Mouse (Mus musculus) left cerebral cortex, postnatal 25 days (tissue): ENCODE measurements around the gene Nat8f4. TPM values are rescaled to one million over a fixed set of nuclear protein-coding genes. Genes with fewer than 3 reads are reported as not detected.
"Not testable (repeated sequence)": the region's sequence is repeated elsewhere in the genome, so short reads cannot be mapped to it uniquely, and the experiment has no call there.

ENCODE experiments used
- DNase-seq, 2 experiments: peaks; one replicate each; pipeline ENCODE4 v3.0.0; 2022; ENCODE audit warnings: low spot score in 2 of 2, mixed read lengths in 1 of 2
- intact Hi-C: fragments of 180-260 bp; cut with DNase I; formaldehyde crosslinking; loops from one replicate; pipeline ENCODE4 v1.15.1; 2025
- total RNA-seq, 2 experiments: library from RNA; stranded (reverse); gene quantifications; 2 replicates each; pipeline ENCODE4 v1.2.3; 2021

Nat8f4 gene
- total RNA-seq, result 1 to 10 TPM; 6.5 TPM

DNA sequence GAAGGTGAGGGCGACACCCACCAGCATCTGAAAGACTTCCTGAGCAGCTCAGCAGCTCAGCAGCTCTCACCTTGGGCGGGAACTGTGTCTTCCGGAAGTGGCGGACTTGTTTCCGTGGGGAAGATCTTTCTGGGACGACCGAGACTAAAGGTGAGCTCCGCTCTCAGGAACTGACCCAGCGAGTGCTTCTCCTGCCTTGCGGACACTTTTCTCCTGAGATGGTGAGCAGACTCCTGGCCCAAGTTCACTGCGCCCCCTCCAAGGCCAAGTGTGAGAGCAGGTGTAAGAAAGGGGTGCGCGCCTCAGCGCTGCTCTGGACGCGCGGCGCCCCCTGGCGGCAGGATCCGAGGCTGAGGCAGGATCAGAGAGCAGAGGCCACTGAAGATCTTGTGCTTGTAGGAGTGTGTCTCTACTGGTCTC is at the start of gene Nat8f4:
Nat8f4 (minus strand) TSS at position 243 of the 420 bp plus-strand sequence.
- intact Hi-C loops, result loop anchor here (2.0 kb wide), 1 partner anchor 66 kb away; no protein-coding TSS in a partner anchor
- peak; percentile 81 to 84 for DNase-seq

DNA sequence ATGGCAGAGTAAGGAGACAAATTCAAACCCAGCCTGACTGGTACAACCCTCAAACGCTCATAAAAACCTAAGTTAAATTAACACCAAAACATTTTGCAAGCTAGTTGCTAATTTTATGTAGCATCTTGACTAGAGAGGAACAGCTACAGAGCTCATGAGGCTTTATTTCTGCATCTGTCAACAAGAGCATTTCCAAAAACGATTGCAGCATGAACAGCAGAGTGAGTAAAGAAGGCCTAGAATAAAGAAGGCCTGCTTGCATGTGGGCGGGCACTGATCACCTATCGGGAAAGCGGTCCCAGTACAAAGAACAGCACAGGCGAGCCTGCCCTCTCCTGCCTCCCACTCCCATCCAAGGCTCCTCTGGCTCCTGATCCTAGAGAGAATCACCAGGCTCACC is 43.9 kb upstream of the Nat8f4 start:
- intact Hi-C loops, result no loop called here
- DNase-seq, result peak in 1 of 2 experiments; percentile 22

DNA sequence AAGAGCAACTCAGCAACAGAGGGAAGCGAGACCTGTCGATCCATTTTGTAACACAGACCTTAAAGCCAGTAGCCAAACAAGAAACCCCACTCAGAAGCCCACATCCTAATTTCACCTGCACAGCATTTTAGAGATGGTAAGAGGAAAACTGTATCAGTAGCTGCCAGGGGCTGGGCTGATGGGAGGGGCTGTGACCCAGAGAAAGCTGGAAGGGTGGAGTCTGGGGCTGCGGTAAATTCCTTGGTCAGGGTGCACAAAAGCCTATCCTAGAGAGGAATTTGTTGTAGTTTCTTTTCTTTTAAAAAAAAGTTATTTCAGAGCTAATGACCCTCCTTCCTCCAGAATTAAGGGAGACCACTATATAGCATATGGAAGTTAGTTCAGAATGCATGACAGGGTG is 37.8 kb upstream of the Nat8f4 start:
- DNase-seq, result no peak
- intact Hi-C loops, result no loop called here

DNA sequence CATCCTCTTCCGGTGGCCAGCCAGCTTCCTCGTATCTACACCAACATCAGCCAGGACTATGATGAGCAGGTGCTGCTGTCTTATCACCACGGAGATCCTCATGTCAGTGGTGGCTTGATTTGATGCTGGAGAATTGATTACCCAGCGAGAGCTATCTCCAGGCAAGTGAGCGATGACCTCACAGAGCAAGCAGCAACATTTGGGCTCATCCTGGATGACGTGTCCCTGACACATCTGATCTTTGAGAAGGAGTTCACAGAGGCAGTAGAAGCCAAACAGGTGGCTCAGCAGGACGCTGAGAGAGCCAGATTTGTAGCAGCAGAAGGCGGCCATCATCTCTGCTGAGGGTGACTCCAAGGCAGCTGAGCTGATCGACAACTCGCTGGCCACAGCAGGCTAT is 34.0 kb upstream of the Nat8f4 start:
- intact Hi-C loops, result no loop called here
- no peak for DNase-seq

DNA sequence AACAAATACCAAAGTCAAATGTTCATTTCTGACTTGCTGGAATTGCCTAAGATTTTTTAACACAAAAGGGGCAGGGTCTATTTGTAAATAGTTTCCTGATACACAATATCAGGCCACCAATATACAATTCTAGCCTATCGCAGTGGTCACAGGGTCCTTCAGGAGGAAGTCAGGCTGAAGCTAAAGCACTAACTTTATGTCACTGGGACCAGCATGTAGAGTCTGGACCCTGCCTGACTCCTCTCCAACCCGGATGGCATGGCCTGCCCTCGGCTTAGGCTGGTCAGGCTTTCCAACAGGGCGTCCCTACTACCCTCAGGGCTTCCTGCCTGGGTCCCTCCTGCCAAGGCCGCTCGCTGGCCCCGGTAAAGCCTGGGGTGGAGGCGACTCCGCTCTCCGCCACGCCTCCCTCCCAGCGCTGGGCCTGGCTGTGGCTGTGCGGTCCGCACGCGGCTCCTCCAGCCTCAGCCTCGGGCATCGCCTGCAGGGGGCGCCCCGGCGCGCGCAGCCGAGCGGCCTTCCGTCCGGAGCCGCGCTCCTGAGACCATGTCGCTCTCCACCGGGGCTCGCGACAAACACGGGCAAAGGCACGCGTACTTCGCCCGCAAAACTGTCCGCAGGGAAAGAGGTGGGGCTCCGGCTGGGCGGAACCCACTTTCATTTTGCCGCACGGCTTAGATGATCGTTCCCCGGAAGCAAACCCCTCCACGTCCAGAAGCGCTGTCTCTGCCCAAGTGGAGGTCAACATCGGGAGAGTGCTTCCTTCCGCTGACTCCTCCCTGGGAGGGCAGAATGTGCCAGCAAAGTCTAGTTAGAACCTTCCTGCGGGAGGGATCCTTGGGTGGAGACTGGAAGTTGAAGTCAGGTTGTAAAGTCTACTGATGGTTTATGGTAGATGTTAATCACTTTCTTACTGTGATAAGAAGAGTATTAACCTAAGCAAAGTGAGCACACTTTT is 32.1 kb upstream of the Nat8f4 start:
- DNase-seq, result peak; percentile 80 to 87
- intact Hi-C loops, result loop anchor here (2.0 kb wide), 1 partner anchor 70 kb away; no protein-coding TSS in a partner anchor

DNA sequence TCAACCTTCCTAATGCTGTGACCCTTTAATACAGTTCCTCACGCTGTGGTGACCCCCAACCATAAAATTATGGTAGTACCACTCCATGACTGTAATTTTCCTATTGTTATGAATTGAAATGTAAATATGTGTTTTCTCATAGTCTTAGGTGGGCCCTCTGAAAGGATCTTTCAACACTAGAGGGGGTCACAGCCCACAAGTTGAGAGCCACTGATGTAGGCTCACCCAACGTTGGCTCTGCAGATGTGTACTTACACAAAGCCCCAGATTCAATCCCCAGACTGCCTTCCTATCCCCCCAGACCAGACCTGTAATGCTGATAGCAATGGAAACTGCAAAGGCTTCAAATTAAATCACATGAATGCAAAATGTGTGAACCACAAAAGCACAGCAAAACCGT is 31.0 kb upstream of the Nat8f4 start:
- no peak for DNase-seq
- intact Hi-C loops, result loop anchor here (2.0 kb wide), 1 partner anchor 71 kb away; no protein-coding TSS in a partner anchor

DNA sequence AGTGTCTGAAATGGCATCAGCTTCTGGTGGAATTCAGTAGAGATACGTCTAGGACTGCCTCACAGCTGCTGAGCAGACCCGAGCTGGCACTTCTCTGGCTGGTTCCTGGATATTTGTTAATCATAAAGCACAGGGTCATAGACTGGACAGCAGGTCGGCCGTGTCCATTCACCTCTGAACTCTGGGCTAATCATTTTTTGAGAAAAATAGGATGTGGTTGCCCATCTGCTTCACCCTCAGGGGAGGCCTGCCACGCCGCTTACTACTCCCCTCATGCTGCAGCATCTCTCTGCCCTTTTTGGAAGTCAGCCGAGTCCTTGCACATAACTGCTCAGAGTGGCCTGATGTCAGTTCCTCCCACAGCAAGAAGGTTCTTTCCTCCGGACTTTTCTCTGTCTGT is 29.4 kb upstream of the Nat8f4 start:
- DNase-seq, result no peak
- intact Hi-C loops, result no loop called here

DNA sequence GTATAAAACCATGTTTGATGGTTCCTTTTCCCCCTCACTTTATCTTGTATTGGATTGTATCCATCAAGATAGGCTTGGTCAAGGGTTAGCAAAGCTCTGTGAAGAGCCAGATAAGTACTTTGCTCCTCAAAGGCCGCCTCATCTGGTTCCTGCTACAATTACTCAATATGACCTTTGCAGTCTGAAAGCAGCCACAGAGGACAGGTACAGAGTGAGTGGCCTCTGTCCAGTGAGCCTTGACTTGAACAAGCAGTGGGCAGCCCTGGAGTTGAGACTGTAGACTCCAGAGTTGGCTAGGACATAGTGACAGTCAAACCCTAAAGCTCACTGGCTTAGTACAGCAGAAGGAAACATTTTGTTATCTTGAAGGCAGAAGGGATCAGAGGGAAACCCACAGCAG is 24.6 kb upstream of the Nat8f4 start:
- no peak for DNase-seq

DNA sequence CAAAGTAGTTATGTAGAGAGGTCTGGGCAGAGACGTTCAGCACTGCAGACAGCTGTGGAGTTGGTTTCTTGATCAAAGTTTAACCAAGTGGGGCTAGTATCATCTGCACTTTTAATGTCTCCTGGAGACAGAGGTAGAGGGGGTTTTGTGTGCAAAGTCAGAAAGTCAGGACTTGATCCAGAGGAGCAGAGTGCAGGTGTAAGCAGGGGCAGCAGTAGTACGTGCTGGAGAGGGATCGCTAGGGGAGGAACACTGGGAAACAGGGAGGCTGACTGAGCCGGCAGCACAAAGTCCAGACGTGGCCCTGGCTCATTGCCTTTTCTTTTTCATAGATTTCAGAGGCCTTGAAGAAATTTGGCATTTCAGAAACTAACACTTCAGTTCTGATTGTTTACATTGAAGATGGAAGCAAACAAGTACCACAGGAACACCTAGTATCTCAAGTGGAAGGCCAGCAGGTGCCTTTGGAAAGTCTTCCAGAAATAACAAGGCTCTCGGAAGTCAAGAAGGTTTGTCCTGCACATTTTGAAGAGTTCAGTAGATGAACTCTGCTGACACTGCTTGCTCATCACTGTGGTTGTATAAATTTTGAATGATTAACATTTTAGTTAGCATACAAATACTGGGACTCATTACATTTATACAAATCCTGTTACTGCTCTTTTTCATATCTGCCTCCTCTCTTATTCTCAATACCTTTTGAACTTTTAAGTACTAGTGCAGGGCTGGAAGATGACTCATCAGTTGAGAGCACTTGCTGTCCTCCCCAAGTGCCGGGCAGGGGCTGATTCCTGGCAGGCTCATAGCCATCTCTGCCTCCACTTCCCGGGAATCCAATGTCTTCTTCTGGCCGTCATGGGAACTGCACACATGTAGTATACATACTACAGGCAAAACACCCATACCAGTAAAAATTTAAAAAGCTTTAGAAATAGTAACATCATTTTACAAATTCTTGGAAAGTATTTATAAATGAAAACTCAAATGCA is 23.1 kb upstream of the Nat8f4 start:
- intact Hi-C loops, result no loop called here
- DNase-seq, result no peak

More for the DNA sequence above, 24.6 kb upstream of the Nat8f4 start:
- intact Hi-C loops, result no loop called here

DNA sequence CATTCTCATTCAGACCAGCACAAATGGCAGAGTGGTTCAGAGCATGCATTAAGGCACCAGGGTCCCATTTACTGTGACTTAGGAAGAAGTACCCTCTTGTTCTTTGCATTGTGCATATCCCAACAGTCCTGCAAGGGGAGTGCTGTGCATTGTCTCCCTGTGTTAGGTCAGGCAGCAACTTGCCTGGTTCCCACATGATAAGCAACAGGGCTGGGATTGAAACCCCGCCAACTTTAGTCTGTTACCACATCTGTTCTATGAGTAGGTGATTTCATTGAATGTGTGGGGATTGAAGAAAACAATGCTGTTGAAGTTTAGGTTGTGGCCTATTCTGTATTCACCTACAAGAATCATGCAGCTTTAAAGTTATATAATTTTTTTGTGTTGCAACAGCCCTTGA is 22.0 kb upstream of the Nat8f4 start:
- intact Hi-C loops, result no loop called here
- no peak for DNase-seq

DNA sequence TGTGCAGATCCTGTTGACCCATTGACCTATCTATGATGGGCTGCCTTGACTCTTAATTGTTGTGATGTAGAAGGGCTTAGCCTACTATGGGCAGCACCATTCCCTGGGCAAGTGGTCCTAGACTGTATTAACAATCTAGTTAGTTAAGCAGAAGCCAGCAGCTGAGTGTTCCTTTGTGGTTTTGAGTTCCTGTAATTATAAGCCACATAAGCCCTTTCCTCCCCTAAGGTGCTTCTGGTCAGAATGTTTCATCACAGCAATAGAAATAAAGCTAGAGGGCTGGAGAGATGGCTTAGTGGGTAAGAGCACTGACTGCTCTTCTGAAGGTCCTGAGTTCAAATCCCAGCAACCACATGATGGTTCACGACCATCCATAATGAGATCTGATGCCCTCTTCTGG is 19.0 kb upstream of the Nat8f4 start:
- intact Hi-C loops, result no loop called here
- no peak for DNase-seq

DNA sequence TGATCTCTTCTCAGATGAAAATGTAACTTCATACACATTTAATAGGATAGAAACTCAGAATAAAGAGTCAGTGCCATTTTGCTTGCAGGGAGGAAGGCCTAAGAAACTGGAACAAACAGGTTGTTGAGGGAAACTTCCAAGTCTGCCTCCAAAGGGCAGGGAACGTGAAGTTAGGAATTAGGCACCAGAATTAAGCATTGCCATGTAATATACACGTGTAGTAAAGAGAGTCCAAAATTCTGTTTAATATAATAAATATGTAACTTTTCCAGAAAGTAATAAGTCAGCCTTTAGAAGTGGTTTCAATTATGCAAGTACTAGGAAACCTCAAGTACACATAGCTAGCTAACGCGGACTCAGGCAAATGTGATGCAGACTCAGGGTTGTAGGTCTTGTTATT is 14.7 kb upstream of the Nat8f4 start:
- intact Hi-C loops, result loop anchor here (10.0 kb wide), 2 partner anchors 335 to 465 kb away; partner anchors contain the start of genes Alms1, Cct7 and Pradc1
- DNase-seq, result no peak

DNA sequence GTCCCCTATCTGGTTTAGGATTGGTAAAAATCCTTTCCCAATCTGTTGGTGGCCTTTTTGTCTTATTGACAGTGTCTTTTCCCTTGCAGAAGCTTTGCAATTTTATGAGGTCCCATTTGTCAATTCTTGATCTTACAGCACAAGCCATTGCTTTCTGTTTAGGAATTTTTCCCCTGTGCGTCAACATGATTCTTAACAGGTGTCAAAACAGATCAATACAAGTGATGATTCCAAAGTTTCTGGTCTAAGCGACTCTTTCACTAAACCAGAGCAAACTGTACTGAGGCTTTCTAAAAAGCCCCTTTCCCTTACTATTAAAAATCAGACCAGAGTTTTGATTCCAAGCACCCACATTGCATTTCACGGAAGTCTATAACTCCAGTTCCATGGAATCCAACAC is 13.7 kb upstream of the Nat8f4 start:
- not testable (repeated sequence) for DNase-seq
- intact Hi-C loops, result loop anchor here (10.0 kb wide), 2 partner anchors 334 to 464 kb away; partner anchors contain the start of genes Alms1, Cct7 and Pradc1

DNA sequence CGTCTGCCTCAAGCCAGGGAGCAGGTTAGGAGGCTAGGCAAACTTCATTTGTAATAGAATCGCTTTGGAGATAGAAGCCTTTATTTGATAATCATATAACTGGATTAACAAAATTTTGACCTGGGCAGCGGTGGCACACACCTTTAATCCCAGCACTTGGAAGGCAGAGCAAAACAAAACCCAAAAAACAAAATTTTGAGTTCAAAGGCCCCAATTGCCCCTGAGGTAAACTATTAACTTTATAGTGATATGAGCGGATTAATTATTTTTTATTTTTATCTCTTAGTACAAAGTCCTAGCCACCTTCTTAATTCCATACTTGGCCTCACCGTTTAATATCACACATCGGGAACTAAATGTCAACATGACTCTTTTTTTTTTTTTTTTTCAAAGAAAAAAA is 11.9 kb upstream of the Nat8f4 start:
- intact Hi-C loops, result loop anchor here (10.0 kb wide), 2 partner anchors 332 to 462 kb away; partner anchors contain the start of genes Alms1, Cct7 and Pradc1
- no peak for DNase-seq

DNA sequence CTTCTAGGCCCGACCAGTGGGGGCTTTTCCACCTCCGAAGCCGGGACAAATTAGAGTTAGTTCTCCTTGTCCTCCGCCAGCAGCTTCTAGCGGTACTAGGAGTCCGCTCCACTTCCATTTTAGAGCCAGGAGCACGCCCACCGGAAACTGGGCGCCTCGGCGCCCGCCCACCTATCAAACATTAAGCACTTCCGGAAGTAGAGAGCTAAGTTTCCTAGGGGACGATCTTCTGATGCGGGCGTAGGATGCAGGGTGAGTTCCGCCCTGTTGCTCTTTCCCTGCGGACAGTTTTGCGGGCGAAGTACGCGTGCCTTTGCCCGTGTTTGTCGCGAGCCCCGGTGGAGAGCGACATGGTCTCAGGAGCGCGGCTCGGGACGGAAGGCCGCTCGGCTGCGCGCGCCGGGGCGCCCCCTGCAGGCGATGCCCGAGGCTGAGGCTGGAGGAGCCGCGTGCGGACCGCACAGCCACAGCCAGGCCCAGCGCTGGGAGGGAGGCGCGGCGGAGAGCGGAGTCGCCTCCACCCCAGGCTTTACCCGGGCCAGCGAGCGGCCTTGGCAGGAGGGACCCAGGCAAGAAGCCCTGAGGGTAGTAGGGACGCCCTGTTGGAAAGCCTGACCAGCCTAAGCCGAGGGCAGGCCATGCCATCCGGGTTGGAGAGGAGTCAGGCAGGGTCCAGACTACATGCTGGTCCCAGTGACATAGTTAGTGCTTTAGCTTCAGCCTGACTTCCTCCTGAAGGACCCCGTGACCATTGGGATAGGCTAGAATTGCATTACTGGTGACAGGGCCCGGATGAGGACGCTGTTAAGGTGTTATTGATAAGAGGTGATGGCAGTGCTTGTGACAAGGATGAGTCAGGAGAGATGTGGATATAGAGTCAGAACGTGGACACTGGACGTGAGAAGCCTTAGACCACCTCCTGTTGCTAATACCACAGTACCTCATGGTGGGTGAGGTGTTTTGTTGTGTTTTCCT is 11.1 kb upstream of the Nat8f4 start, which contains the start of gene Nat8f1:
Nat8f1 (minus strand) TSS at position 149 of the 975 bp plus-strand sequence.
- intact Hi-C loops, result loop anchor here (10.0 kb wide), 2 partner anchors 331 to 461 kb away; partner anchors contain the start of genes Alms1, Cct7 and Pradc1
- DNase-seq, result peak; percentile 89 to 93

DNA sequence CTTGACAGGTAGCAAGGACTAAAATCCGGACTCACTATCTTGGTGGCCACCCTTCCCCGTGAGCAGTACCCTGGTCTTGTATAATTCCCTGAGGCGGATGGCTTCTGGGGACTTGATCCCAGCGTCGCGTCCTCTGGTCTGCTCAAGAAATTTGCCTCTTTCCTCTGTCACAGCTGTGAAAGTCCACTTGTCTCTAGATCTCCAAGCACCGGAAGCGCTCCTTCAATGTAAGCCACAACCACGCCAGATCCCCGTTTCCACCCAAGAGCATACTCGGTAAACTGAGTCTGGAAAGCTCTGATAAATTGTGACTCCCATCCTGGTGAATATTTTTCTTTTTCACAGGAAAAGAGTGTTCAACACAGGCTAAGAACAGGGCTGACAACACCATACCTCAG is 10.5 kb upstream of the Nat8f4 start:
- peak; percentile 8 for DNase-seq

DNA sequence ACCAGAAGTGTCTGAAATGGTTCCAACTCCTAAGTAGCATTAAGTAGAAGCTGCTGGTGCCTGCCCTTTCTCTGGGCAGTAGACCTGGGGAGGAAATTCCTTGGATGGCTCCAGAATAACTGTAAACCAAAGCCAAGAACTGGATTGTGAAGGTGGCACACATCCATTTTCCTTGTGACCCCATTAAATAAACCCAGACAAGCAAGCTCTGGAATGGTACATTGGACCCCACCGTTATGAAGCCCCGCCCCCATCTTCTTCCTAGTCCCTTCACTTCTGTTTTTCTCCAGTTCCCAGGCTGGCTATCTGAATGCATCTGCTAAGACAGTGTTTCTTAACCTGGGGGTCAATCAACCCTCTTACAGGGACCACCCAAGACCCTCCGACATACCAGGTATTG is 6.9 kb upstream of the Nat8f4 start, which contains the start of gene Tprkb:
Tprkb (plus strand) TSS at position 279 of the 400 bp plus-strand sequence.
- intact Hi-C loops, result loop anchor here (10.0 kb wide), 2 partner anchors 327 to 457 kb away; partner anchors contain the start of genes Alms1, Cct7 and Pradc1
- DNase-seq, result no peak

More for the DNA sequence above, 10.5 kb upstream of the Nat8f4 start:
- intact Hi-C loops, result loop anchor here (10.0 kb wide), 2 partner anchors 330 to 460 kb away; partner anchors contain the start of genes Alms1, Cct7 and Pradc1

DNA sequence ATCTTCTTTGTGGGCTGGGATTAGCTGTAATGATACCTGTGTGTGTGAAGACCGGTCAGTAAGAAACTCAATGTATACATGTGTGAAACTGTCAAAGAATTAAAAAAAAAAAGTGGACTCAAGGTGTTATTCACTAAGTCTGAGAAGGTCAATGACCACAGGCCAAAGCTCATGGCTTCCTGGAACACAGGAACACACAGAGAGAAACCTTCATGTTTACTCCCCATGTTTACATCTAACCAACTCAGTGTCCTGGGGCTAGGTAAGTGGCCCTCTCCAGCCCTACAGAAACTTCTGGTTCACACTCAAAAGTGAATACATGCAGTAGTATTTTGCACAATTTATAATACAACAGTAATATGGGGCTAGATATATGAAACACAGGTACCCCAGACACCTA is 5.0 kb upstream of the Nat8f4 start:
- DNase-seq, result no peak
- intact Hi-C loops, result loop anchor here (10.0 kb wide), 2 partner anchors 325 to 455 kb away; partner anchors contain the start of genes Alms1, Cct7 and Pradc1
